Mouse (Mus musculus): ENCODE results near the gene Ndufb7. TPM values are rescaled to one million over a fixed set of nuclear protein-coding genes. Genes with fewer than 3 reads are reported as not detected.
A peak's percentile ranks its signal among the peaks of the same experiment; 100 is the strongest.

Gene Ndufb7
- polyA plus RNA-seq, 1 experiment from 2014 or later: 612 TPM

- no peak overlapping the region; the same call in 1 of the 2 replicates for H3K4me2 ChIP-seq (ENCODE audit: low read depth, low read length)
- H3K27me3 ChIP-seq (ENCODE audit: control insufficient read depth, insufficient read depth, low read length): no peaks in the 10 kb centered on the region
- peak overlapping the region; percentile 76 for H3K9ac ChIP-seq (ENCODE audit: low read length)
- peaks cover 18% of the 10 kb centered on the region for H3K36me3 ChIP-seq (ENCODE audit: control insufficient read depth, insufficient read depth)
- peak overlapping the region; percentile 95 for H3K27ac ChIP-seq (ENCODE audit: low read length)
- no peaks in the 10 kb centered on the region for H3K9me3 ChIP-seq (replicated peaks; ENCODE audit: control insufficient read depth, low read length)
- no peak overlapping the region for H3K4me3 ChIP-seq (ENCODE audit: low read length)
- peaks cover 59% of the 10 kb centered on the region for H3K4me1 ChIP-seq (ENCODE audit: control insufficient read depth, insufficient read depth, low read length)
- ATAC-seq (replicated peaks; ENCODE audit: extremely low read depth, insufficient read depth, low FRiP score): no peak
- WGBS: 66% methylated on average over 15 of the region's 15 CpGs
Measured at GRCm38 (mm10) chr8:83574631-83575315, 8.3 kb downstream of the Ndufb7 start.

- 50% methylated on average over 17 of the region's 17 CpGs for WGBS
- ATAC-seq (replicated peaks; ENCODE audit: extremely low read depth, insufficient read depth, low FRiP score): peak; percentile 34; the same call in 1 of the 2 replicates
- peak overlapping the region; percentile 95 for H3K27ac ChIP-seq (ENCODE audit: low read length)
- peak overlapping the region; percentile 76 for H3K9ac ChIP-seq (ENCODE audit: low read length)
- H3K27me3 ChIP-seq (ENCODE audit: control insufficient read depth, insufficient read depth, low read length): no peaks in the 10 kb centered on the region
- peaks cover 64% of the 10 kb centered on the region for H3K4me1 ChIP-seq (ENCODE audit: control insufficient read depth, insufficient read depth, low read length)
- peaks cover 15% of the 10 kb centered on the region for H3K36me3 ChIP-seq (ENCODE audit: control insufficient read depth, insufficient read depth)
- H3K9me3 ChIP-seq (replicated peaks; ENCODE audit: control insufficient read depth, low read length): no peaks in the 10 kb centered on the region
- H3K4me2 ChIP-seq (ENCODE audit: low read depth, low read length): peak overlapping the region; percentile 59
- peak overlapping the region; percentile 38 for H3K4me3 ChIP-seq (ENCODE audit: low read length)
Measured at GRCm38 (mm10) chr8:83575561-83576515, 9.4 kb downstream of the Ndufb7 start.

GRCm38 (mm10) chr8:83576516-83576895 lies 10.0 kb downstream of the Ndufb7 start:
- Histone ChIP-seq H3K4me3 (ENCODE audit: low read length) (peak overlapping the region; percentile 38), H3K27me3 (ENCODE audit: control insufficient read depth, insufficient read depth, low read length) (no peaks in the 10 kb centered on the region), H3K9ac (ENCODE audit: low read length) (peak overlapping the region; percentile 76), H3K36me3 (ENCODE audit: control insufficient read depth, insufficient read depth) (peaks cover 10% of the 10 kb centered on the region), H3K9me3 (replicated peaks; ENCODE audit: control insufficient read depth, low read length) (no peaks in the 10 kb centered on the region), H3K27ac (ENCODE audit: low read length) (peak overlapping the region; percentile 95), H3K4me2 (ENCODE audit: low read depth, low read length) (peak overlapping the region; percentile 59), H3K4me1 (ENCODE audit: control insufficient read depth, insufficient read depth, low read length) (peaks cover 67% of the 10 kb centered on the region)
- ATAC-seq (replicated peaks; ENCODE audit: extremely low read depth, insufficient read depth, low FRiP score): no peak
- WGBS: 38% methylated on average over 2 of the region's 4 CpGs

- H3K27ac ChIP-seq (ENCODE audit: low read length): peak overlapping the region; percentile 95
- peak overlapping the region; percentile 59 for H3K4me2 ChIP-seq (ENCODE audit: low read depth, low read length)
- WGBS: 46% methylated on average over 4 of the region's 4 CpGs
- peaks cover 67% of the 10 kb centered on the region for H3K4me1 ChIP-seq (ENCODE audit: control insufficient read depth, insufficient read depth, low read length)
- peaks cover 6% of the 10 kb centered on the region for H3K36me3 ChIP-seq (ENCODE audit: control insufficient read depth, insufficient read depth)
- H3K4me3 ChIP-seq (ENCODE audit: low read length): peak overlapping the region; percentile 38
- no peak for ATAC-seq (replicated peaks; ENCODE audit: extremely low read depth, insufficient read depth, low FRiP score)
- H3K9me3 ChIP-seq (replicated peaks; ENCODE audit: control insufficient read depth, low read length): no peaks in the 10 kb centered on the region
- peak overlapping the region; percentile 76 for H3K9ac ChIP-seq (ENCODE audit: low read length)
- no peaks in the 10 kb centered on the region for H3K27me3 ChIP-seq (ENCODE audit: control insufficient read depth, insufficient read depth, low read length)
Measured at GRCm38 (mm10) chr8:83576921-83577320, 10.4 kb downstream of the Ndufb7 start.

- Histone ChIP-seq H3K27ac (ENCODE audit: low read length) (peak overlapping the region; percentile 95), H3K4me1 (ENCODE audit: control insufficient read depth, insufficient read depth, low read length) (peaks cover 69% of the 10 kb centered on the region), H3K4me2 (ENCODE audit: low read depth, low read length) (peak overlapping the region; percentile 59), H3K9ac (ENCODE audit: low read length) (peak overlapping the region; percentile 76), H3K27me3 (ENCODE audit: control insufficient read depth, insufficient read depth, low read length) (no peaks in the 10 kb centered on the region), H3K36me3 (ENCODE audit: control insufficient read depth, insufficient read depth) (peaks cover 1% of the 10 kb centered on the region; the same call in 1 of the 2 replicates), H3K4me3 (ENCODE audit: low read length) (no peak overlapping the region), H3K9me3 (replicated peaks; ENCODE audit: control insufficient read depth, low read length) (no peaks in the 10 kb centered on the region)
- 37% methylated on average over 9 of the region's 9 CpGs for WGBS
- peak; percentile 68 for ATAC-seq (replicated peaks; ENCODE audit: extremely low read depth, insufficient read depth, low FRiP score)
Measured at GRCm38 (mm10) chr8:83577384-83577791, 10.9 kb downstream of the Ndufb7 start.

- no peak overlapping the region for H3K4me3 ChIP-seq (ENCODE audit: low read length)
- peak overlapping the region; percentile 69 for H3K9ac ChIP-seq (ENCODE audit: low read length)
- no peaks in the 10 kb centered on the region for H3K36me3 ChIP-seq (ENCODE audit: control insufficient read depth, insufficient read depth)
- H3K27me3 ChIP-seq (ENCODE audit: control insufficient read depth, insufficient read depth, low read length): no peaks in the 10 kb centered on the region
- peak overlapping the region; percentile 95 for H3K27ac ChIP-seq (ENCODE audit: low read length)
- H3K4me2 ChIP-seq (ENCODE audit: low read depth, low read length): peak overlapping the region; percentile 35; the same call in 1 of the 2 replicates
- WGBS: 40% methylated on average over 17 of the region's 17 CpGs
- H3K4me1 ChIP-seq (ENCODE audit: control insufficient read depth, insufficient read depth, low read length): peaks cover 64% of the 10 kb centered on the region
- H3K9me3 ChIP-seq (replicated peaks; ENCODE audit: control insufficient read depth, low read length): no peaks in the 10 kb centered on the region
- peak; percentile 47; the same call in 1 of the 2 replicates for ATAC-seq (replicated peaks; ENCODE audit: extremely low read depth, insufficient read depth, low FRiP score)
Measured at GRCm38 (mm10) chr8:83578131-83579055, 11.9 kb downstream of the Ndufb7 start.

- H3K4me1 ChIP-seq (ENCODE audit: control insufficient read depth, insufficient read depth, low read length): peaks cover 51% of the 10 kb centered on the region
- H3K9ac ChIP-seq (ENCODE audit: low read length): peak overlapping the region; percentile 69
- ATAC-seq (replicated peaks; ENCODE audit: extremely low read depth, insufficient read depth, low FRiP score): no peak
- 85% methylated on average over 8 of the region's 8 CpGs for WGBS
- peak overlapping the region; percentile 95 for H3K27ac ChIP-seq (ENCODE audit: low read length)
- H3K9me3 ChIP-seq (replicated peaks; ENCODE audit: control insufficient read depth, low read length): no peaks in the 10 kb centered on the region
- no peaks in the 10 kb centered on the region for H3K27me3 ChIP-seq (ENCODE audit: control insufficient read depth, insufficient read depth, low read length)
- H3K4me2 ChIP-seq (ENCODE audit: low read depth, low read length): no peak overlapping the region
- peaks cover 3% of the 10 kb centered on the region; the same call in 1 of the 2 replicates for H3K36me3 ChIP-seq (ENCODE audit: control insufficient read depth, insufficient read depth)
- no peak overlapping the region for H3K4me3 ChIP-seq (ENCODE audit: low read length)
Measured at GRCm38 (mm10) chr8:83579676-83580075, 13.2 kb downstream of the Ndufb7 start.

- Histone ChIP-seq H3K4me1 (ENCODE audit: control insufficient read depth, insufficient read depth, low read length) (peaks cover 45% of the 10 kb centered on the region), H3K4me3 (ENCODE audit: low read length) (no peak overlapping the region), H3K4me2 (ENCODE audit: low read depth, low read length) (no peak overlapping the region), H3K9ac (ENCODE audit: low read length) (0 out of 2 replicates have a peak overlapping the region, but pooled peaks have one; percentile 39), H3K36me3 (ENCODE audit: control insufficient read depth, insufficient read depth) (peaks cover 6% of the 10 kb centered on the region), H3K9me3 (replicated peaks; ENCODE audit: control insufficient read depth, low read length) (no peaks in the 10 kb centered on the region), H3K27ac (ENCODE audit: low read length) (peak overlapping the region; percentile 40; the same call in 1 of the 2 replicates), H3K27me3 (ENCODE audit: control insufficient read depth, insufficient read depth, low read length) (no peaks in the 10 kb centered on the region)
- 78% methylated on average over 8 of the region's 8 CpGs for WGBS
- ATAC-seq (replicated peaks; ENCODE audit: extremely low read depth, insufficient read depth, low FRiP score): no peak
Measured at GRCm38 (mm10) chr8:83580826-83581225, 14.4 kb downstream of the Ndufb7 start.
